Mouse (Mus musculus) brain, embryonic 14.5 days (tissue): ENCODE measurements around the gene Lca5l.

Experiments
- CTCF ChIP-seq: fragments of 200-500 bp; IDR thresholded peaks from 2 replicates; pipeline ENCODE4 v1.5.1; 2012; ENCODE audit warnings: inconsistent platforms, mild to moderate bottlenecking, moderate library complexity, borderline replicate concordance; ENCODE audit not compliant: insufficient read depth, insufficient read length; ENCODE audit errors: extremely low read depth
- POLR2A ChIP-seq: fragments of 200-500 bp; IDR thresholded peaks from 2 replicates; pipeline ENCODE4 v1.6.1; 2012; ENCODE audit warnings: mild to moderate bottlenecking, inconsistent platforms, borderline replicate concordance; ENCODE audit not compliant: poor library complexity, insufficient read depth, insufficient read length, severe bottlenecking; ENCODE audit errors: extremely low read depth

GRCm38 (mm10) chr16:96209789-96210188 lies 17.7 kb upstream of the Lca5l start:
- no peak for TF ChIP-seq POLR2A
- no peak for TF ChIP-seq CTCF
